Mouse (Mus musculus): ENCODE data around the gene Klk6. TPM values are rescaled to one million over a fixed set of nuclear protein-coding genes. Genes with fewer than 3 reads are reported as not detected.
A peak's percentile ranks its signal among the peaks of the same experiment; 100 is the strongest.

Gene Klk6
- polyA plus RNA-seq, 1 experiment from 2014 or later = not detected

DNA sequence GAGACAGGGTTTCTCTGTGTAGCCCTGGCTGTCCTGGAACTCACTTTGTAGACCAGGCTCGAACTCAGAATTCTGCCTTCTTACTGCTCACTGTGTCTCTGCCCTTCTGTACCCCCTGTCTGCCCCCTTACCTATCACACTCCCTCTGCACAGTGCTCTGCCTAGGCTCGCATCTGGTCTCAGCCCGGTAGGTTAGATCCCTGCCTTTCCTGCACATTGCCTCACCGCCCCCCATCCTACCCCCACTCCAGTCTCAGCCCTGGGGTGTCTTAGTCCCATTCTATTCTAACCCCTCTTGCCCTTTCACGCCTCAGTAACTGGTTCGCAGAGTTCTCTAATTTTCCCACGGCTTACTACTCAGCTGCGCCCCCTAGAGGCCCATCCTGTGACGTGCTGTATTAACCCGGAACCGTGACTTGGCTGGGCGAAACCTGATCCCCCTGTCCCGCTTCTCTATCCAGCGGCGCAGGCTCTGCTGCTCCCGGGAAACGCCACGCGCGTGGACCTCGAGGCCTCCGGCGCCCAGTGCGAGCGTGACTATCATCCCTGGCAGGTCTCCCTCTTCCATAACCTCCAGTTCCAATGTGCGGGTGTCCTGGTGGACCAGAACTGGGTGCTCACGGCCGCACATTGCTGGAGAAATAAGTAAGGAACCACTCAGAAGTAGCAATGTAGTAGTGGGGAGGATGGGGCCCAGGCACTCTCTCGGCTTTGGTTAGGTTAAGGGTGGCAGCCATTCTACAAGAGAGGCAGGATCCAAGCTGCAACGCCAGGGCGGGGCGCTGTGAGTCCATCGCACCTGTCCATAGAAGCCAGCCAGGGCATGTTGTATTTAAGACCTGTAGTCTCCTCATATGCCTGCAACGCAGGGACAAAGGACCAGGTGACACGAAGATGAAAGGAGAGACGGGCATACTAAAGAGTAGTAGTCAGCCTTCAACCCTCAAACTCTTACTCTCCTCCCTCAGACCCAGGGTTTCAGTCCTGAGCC is 41.7 kb upstream of the Klk6 start:
- no peak overlapping the region for H3K27ac ChIP-seq (ENCODE audit: low read length)
- H3K4me3 ChIP-seq (replicated peaks; ENCODE audit: low read length) = peak overlapping the region; percentile 19
- peak; percentile 59 for ATAC-seq
- peak overlapping the region; percentile 45 for H3K4me2 ChIP-seq (ENCODE audit: low read length)
- H3K27me3 ChIP-seq (replicated peaks; ENCODE audit: control insufficient read depth, insufficient read depth, low read length) = no peaks in the 10 kb centered on the region
- H3K36me3 ChIP-seq (ENCODE audit: control insufficient read depth, insufficient read depth) = no peaks in the 10 kb centered on the region
- peak overlapping the region; percentile 30 for H3K9ac ChIP-seq (replicated peaks; ENCODE audit: low read depth, low read length)
- WGBS = 7% methylated on average over 36 of the region's 36 CpGs
- no peaks in the 10 kb centered on the region for H3K9me3 ChIP-seq (ENCODE audit: control insufficient read depth, low read length)
- H3K4me1 ChIP-seq (replicated peaks; ENCODE audit: control insufficient read depth, insufficient read depth, low read length) = peaks cover 5% of the 10 kb centered on the region; the same call in 1 of the 2 replicates

DNA sequence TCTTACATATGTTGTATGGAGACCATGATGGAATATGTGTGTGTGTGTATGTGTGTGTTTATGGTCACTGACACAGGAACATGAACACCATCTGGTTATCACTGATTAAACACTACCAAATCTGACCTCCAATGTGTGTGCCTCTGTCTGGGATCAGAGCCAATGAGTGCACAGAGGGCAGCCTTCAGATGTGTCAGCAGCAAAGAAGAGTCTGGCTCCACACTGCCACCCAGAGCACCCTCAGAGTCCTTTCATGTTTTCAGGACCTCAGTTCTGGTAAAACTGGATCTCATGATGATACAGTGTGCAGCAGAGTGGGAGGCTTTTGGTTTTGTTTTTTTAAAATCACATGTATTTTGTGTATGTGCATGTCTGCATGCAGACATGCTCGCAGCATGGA is 39.0 kb upstream of the Klk6 start:
- no peaks in the 10 kb centered on the region for H3K36me3 ChIP-seq (ENCODE audit: control insufficient read depth, insufficient read depth)
- no peaks in the 10 kb centered on the region for H3K9me3 ChIP-seq (ENCODE audit: control insufficient read depth, low read length)
- no peak overlapping the region for H3K27ac ChIP-seq (ENCODE audit: low read length)
- H3K4me1 ChIP-seq (replicated peaks; ENCODE audit: control insufficient read depth, insufficient read depth, low read length) = peaks cover 5% of the 10 kb centered on the region; the same call in 1 of the 2 replicates
- no peak overlapping the region for H3K9ac ChIP-seq (replicated peaks; ENCODE audit: low read depth, low read length)
- no peak for ATAC-seq
- H3K4me2 ChIP-seq (ENCODE audit: low read length) = no peak overlapping the region
- no peak overlapping the region for H3K4me3 ChIP-seq (replicated peaks; ENCODE audit: low read length)
- 90% methylated on average over 1 of the region's 1 CpGs for WGBS
- no peaks in the 10 kb centered on the region for H3K27me3 ChIP-seq (replicated peaks; ENCODE audit: control insufficient read depth, insufficient read depth, low read length)

DNA sequence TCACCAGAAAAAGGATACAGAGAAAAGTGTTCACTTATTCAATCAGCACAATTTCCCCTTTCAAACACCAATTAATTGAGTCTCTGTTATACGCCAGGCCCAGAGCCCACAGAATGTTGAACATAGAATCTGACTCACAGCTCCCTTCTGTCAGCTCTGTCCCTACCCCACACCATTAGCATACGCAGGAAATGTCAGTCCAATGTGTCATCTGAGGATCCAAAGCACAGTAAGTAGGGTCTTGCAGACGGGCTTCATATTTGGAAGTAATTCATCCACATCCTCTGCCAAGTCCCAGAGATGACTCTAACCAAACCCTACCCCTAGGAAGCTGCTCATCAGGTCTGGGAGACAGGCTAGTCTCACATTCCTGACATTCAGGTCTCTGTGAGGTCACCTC is 36.2 kb upstream of the Klk6 start:
- no peaks in the 10 kb centered on the region for H3K4me1 ChIP-seq (replicated peaks; ENCODE audit: control insufficient read depth, insufficient read depth, low read length)
- no peaks in the 10 kb centered on the region for H3K9me3 ChIP-seq (ENCODE audit: control insufficient read depth, low read length)
- no peaks in the 10 kb centered on the region for H3K27me3 ChIP-seq (replicated peaks; ENCODE audit: control insufficient read depth, insufficient read depth, low read length)
- H3K27ac ChIP-seq (ENCODE audit: low read length) = no peak overlapping the region
- no peak overlapping the region for H3K9ac ChIP-seq (replicated peaks; ENCODE audit: low read depth, low read length)
- ATAC-seq = no peak
- no peak overlapping the region for H3K4me3 ChIP-seq (replicated peaks; ENCODE audit: low read length)
- WGBS = 71% methylated on average over 3 of the region's 3 CpGs
- no peak overlapping the region for H3K4me2 ChIP-seq (ENCODE audit: low read length)
- no peaks in the 10 kb centered on the region for H3K36me3 ChIP-seq (ENCODE audit: control insufficient read depth, insufficient read depth)

DNA sequence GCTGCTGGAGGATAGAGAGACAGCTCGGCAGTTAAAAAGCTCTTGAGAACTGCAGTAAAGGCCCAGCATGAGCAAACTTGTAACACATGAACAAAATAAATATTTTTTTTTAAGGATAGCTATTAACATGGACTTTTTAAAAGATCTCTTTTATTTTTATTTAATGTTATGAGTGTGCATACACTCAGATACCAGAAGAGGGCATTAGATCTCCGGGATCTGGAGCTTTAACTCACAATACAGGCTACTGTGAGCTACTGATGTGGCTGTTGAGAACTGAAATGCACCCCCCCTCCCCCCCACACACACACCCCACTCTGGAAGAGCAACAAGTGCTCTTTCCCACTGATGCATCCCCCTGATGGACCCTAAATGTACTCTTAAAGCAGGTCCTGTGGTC is 35.0 kb upstream of the Klk6 start:
- Histone ChIP-seq H3K9me3 (ENCODE audit: control insufficient read depth, low read length) (no peaks in the 10 kb centered on the region), H3K9ac (replicated peaks; ENCODE audit: low read depth, low read length) (no peak overlapping the region), H3K4me1 (replicated peaks; ENCODE audit: control insufficient read depth, insufficient read depth, low read length) (no peaks in the 10 kb centered on the region), H3K4me2 (ENCODE audit: low read length) (no peak overlapping the region), H3K4me3 (replicated peaks; ENCODE audit: low read length) (no peak overlapping the region), H3K27ac (ENCODE audit: low read length) (no peak overlapping the region), H3K36me3 (ENCODE audit: control insufficient read depth, insufficient read depth) (no peaks in the 10 kb centered on the region), H3K27me3 (replicated peaks; ENCODE audit: control insufficient read depth, insufficient read depth, low read length) (no peaks in the 10 kb centered on the region)
- WGBS = 76% methylated on average over 2 of the region's 2 CpGs
- ATAC-seq = no peak

DNA sequence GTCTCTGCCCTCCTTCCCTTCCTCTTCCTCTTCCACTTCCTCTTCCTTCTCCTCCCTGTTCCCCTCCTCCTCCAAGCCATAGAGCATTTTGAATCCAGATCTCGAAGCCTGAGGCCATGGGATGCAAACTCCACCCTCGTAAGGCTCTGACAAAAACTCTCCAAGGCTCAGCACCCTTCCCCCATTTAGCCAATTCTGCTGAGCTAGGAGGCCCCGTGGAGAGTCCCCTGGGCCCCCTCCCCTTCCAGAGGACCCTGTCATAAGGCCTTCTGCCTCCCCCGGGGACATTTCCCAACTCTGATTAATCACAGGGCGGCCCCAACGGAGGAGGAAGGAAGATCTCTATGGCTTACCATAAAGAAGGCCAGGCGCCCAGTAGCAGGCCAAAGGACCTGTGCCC is 32.7 kb upstream of the Klk6 start, which contains the start of gene Klk9:
TSS of gene Klk9 (plus strand) at position 301 of the 400 bp plus-strand sequence.
- Histone ChIP-seq H3K4me3 (replicated peaks; ENCODE audit: low read length) (no peak within 1 kb of the TSS), H3K27ac (ENCODE audit: low read length) (no peak within 1 kb of the TSS), H3K9me3 (ENCODE audit: control insufficient read depth, low read length) (no peaks in the 10 kb centered on the region), H3K4me2 (ENCODE audit: low read length) (no peak within 1 kb of the TSS), H3K27me3 (replicated peaks; ENCODE audit: control insufficient read depth, insufficient read depth, low read length) (peaks cover 13% of the 10 kb centered on the region), H3K4me1 (replicated peaks; ENCODE audit: control insufficient read depth, insufficient read depth, low read length) (0 out of 2 replicates have a peak, but pooled peaks cover 3% of the 10 kb centered on the region), H3K9ac (replicated peaks; ENCODE audit: low read depth, low read length) (no peak within 1 kb of the TSS), H3K36me3 (ENCODE audit: control insufficient read depth, insufficient read depth) (no peaks in the 10 kb centered on the region)
- ATAC-seq = no peak
- WGBS = 83% methylated on average over 7 of the region's 7 CpGs

DNA sequence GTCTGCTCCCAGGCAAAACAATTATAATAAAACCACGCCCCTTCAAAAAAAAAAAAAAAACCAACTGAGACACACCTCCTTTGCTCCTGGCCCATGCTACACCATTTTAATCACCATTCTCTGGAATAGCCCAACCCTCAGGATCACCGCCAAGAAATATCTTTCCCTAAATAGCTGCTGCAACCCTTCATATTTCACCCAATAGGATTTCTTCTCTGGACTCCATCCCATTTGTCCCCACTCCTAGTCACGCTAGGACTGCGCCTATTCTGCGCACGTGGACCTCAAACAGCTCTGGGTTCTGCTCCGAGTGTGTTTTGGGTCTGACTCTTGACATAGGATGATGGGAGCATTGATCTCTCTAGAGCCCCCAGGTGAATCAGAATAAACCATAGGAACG is 27.9 kb upstream of the Klk6 start:
- peak overlapping the region; percentile 72 for H3K4me2 ChIP-seq (ENCODE audit: low read length)
- H3K9ac ChIP-seq (replicated peaks; ENCODE audit: low read depth, low read length) = peak overlapping the region; percentile 49; the same call in 1 of the 2 replicates
- H3K36me3 ChIP-seq (ENCODE audit: control insufficient read depth, insufficient read depth) = no peaks in the 10 kb centered on the region
- H3K4me1 ChIP-seq (replicated peaks; ENCODE audit: control insufficient read depth, insufficient read depth, low read length) = peaks cover 10% of the 10 kb centered on the region; the same call in 1 of the 2 replicates
- no peak overlapping the region for H3K27ac ChIP-seq (ENCODE audit: low read length)
- H3K27me3 ChIP-seq (replicated peaks; ENCODE audit: control insufficient read depth, insufficient read depth, low read length) = peaks cover 18% of the 10 kb centered on the region
- peak overlapping the region; percentile 52 for H3K4me3 ChIP-seq (replicated peaks; ENCODE audit: low read length)
- ATAC-seq = peak; percentile 36; the same call in 1 of the 2 replicates
- no peaks in the 10 kb centered on the region for H3K9me3 ChIP-seq (ENCODE audit: control insufficient read depth, low read length)
- 8% methylated on average over 8 of the region's 8 CpGs for WGBS

DNA sequence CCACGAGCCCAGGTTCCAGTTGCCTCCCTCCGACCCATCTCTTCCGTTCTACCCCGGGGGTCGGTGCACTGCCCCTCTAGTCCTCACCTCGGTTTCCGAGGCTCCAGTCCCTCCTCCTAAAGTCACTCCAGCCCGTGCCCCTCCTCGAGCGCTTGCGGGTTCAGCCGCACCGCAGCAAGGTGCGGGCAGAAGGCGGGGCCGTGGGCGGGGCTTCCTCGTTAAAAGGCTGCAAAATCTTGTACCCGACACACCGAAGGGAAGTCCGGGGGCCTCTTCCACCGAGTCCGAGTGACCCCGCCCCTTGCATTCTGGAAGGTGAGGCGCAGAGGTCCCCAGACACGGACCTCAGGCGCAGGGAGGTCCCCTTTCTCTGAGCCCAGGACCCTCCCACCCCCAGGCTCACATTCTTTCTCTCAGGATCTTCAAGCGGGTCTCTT is 26.9 kb upstream of the Klk6 start, which contains the start of gene Klk8:
TSS of gene Klk8 (plus strand) at position 245 of the 437 bp plus-strand sequence.
- peaks cover 10% of the 10 kb centered on the region; the same call in 1 of the 2 replicates for H3K4me1 ChIP-seq (replicated peaks; ENCODE audit: control insufficient read depth, insufficient read depth, low read length)
- H3K36me3 ChIP-seq (ENCODE audit: control insufficient read depth, insufficient read depth) = no peaks in the 10 kb centered on the region
- no peak within 1 kb of the TSS for H3K27ac ChIP-seq (ENCODE audit: low read length)
- H3K4me2 ChIP-seq (ENCODE audit: low read length) = peak within 1 kb of the TSS; percentile 72
- peak within 1 kb of the TSS; percentile 52 for H3K4me3 ChIP-seq (replicated peaks; ENCODE audit: low read length)
- H3K9me3 ChIP-seq (ENCODE audit: control insufficient read depth, low read length) = no peaks in the 10 kb centered on the region
- under 1% methylated on average over 28 of the region's 28 CpGs for WGBS
- peak; percentile 47 for ATAC-seq
- peak within 1 kb of the TSS; percentile 49 for H3K9ac ChIP-seq (replicated peaks; ENCODE audit: low read depth, low read length)
- H3K27me3 ChIP-seq (replicated peaks; ENCODE audit: control insufficient read depth, insufficient read depth, low read length) = peaks cover 18% of the 10 kb centered on the region

DNA sequence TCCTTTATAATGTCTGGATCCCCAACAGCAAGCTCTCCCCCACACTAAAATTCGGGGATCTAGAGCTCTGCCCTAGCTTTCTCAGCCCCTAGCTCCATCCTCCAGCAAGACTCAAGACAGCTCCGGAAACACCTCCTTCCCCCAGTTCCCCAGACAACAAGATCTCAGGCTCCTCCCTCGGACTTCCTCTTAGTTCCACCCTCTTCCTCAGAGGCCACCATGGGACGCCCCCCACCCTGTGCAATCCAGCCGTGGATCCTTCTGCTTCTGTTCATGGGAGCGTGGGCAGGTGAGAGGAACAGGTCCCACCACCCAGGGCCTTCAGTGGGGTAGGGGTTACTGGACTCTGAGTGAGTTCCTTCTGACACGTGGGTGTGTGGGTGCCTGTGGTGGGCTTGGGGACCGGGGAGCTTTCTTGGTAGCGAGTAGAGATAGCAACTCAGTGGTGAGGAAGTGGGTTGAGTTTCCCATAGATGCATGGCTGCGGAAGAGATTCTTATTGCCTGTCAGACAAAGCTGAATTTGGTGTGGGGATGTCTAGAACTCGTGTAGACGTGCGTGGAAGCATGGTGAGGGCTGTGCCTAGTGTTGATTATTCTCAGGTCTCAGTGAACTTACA is 26.3 kb upstream of the Klk6 start:
- Histone ChIP-seq H3K4me3 (replicated peaks; ENCODE audit: low read length) (peak overlapping the region; percentile 52), H3K9me3 (ENCODE audit: control insufficient read depth, low read length) (no peaks in the 10 kb centered on the region), H3K36me3 (ENCODE audit: control insufficient read depth, insufficient read depth) (no peaks in the 10 kb centered on the region), H3K4me1 (replicated peaks; ENCODE audit: control insufficient read depth, insufficient read depth, low read length) (peaks cover 10% of the 10 kb centered on the region; the same call in 1 of the 2 replicates), H3K4me2 (ENCODE audit: low read length) (peak overlapping the region; percentile 72), H3K27ac (ENCODE audit: low read length) (no peak overlapping the region), H3K27me3 (replicated peaks; ENCODE audit: control insufficient read depth, insufficient read depth, low read length) (peaks cover 18% of the 10 kb centered on the region), H3K9ac (replicated peaks; ENCODE audit: low read depth, low read length) (peak overlapping the region; percentile 49; the same call in 1 of the 2 replicates)
- peak; percentile 52 for ATAC-seq
- 39% methylated on average over 13 of the region's 13 CpGs for WGBS

DNA sequence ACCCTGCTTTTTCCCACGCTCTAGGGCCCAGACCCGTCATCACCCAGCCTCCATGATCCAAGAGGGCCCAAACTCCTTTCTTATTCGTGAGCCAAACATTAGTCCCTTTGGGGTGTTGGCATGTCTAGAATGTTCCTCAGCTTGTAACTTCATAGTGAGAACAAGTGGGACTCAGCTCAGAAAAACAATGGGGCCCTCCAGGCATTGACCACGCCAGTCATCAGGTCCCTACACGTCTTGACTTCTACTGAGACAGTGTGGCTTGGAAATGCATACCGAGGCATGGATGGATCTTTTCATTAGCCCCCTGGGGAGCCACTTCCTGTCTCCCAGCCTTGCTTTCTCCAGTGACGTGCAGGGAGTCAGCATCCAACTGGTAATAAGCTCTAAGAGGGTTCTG is 24.4 kb upstream of the Klk6 start:
- 72% methylated on average over 7 of the region's 7 CpGs for WGBS
- no peak overlapping the region for H3K4me2 ChIP-seq (ENCODE audit: low read length)
- no peak overlapping the region for H3K27ac ChIP-seq (ENCODE audit: low read length)
- peaks cover 18% of the 10 kb centered on the region for H3K27me3 ChIP-seq (replicated peaks; ENCODE audit: control insufficient read depth, insufficient read depth, low read length)
- no peak for ATAC-seq
- no peaks in the 10 kb centered on the region for H3K36me3 ChIP-seq (ENCODE audit: control insufficient read depth, insufficient read depth)
- H3K9ac ChIP-seq (replicated peaks; ENCODE audit: low read depth, low read length) = no peak overlapping the region
- H3K9me3 ChIP-seq (ENCODE audit: control insufficient read depth, low read length) = no peaks in the 10 kb centered on the region
- peaks cover 10% of the 10 kb centered on the region; the same call in 1 of the 2 replicates for H3K4me1 ChIP-seq (replicated peaks; ENCODE audit: control insufficient read depth, insufficient read depth, low read length)
- no peak overlapping the region for H3K4me3 ChIP-seq (replicated peaks; ENCODE audit: low read length)
